Mouse (Mus musculus) embryonic facial prominence, embryonic 15.5 days (tissue): Measurements from ENCODE around the gene Ephb1. TPM values are rescaled to one million over a fixed set of nuclear protein-coding genes. Genes with fewer than 3 reads are reported as not detected.
A peak's percentile ranks its signal among the peaks of the same experiment; 100 is the strongest.

Experiments used
- ATAC-seq: fragments of 200-750 bp; cut with Nextera tagmentation; 2 replicates; pipeline ENCODE4 v1.8.0; 2017; ENCODE audit warnings: low read depth, moderate TSS enrichment; ENCODE audit not compliant: insufficient number of reproducible peaks, low FRiP score, low TSS enrichment
- H3K27ac ChIP-seq: fragments of 300-500 bp; sonication (generic); replicated peaks from 2 replicates; pipeline ENCODE4 v1.5.1; 2015; ENCODE audit warnings: mild to moderate bottlenecking, inconsistent platforms
- H3K27me3 ChIP-seq: fragments of 300-500 bp; sonication (generic); 2 replicates; pipeline ENCODE4 v1.6.1; 2015; ENCODE audit warnings: inconsistent platforms
- H3K36me3 ChIP-seq: fragments of 300-500 bp; sonication (generic); 2 replicates; pipeline ENCODE4 v1.6.1; 2015; ENCODE audit warnings: mild to moderate bottlenecking, inconsistent platforms
- H3K4me1 ChIP-seq: fragments of 300-500 bp; sonication (generic); 2 replicates; pipeline ENCODE4 v1.6.1; 2015; ENCODE audit warnings: inconsistent platforms
- H3K4me2 ChIP-seq: fragments of 300-500 bp; sonication (generic); replicated peaks from 2 replicates; pipeline ENCODE4 v1.6.1; 2015; ENCODE audit warnings: mild to moderate bottlenecking, inconsistent platforms
- H3K4me3 ChIP-seq: fragments of 300-500 bp; sonication (generic); replicated peaks from 2 replicates; pipeline ENCODE4 v1.5.1; 2015; ENCODE audit warnings: mild to moderate bottlenecking, inconsistent platforms
- H3K9ac ChIP-seq: fragments of 300-500 bp; sonication (generic); 2 replicates; pipeline ENCODE4 v1.6.1; 2015; ENCODE audit warnings: inconsistent platforms
- H3K9me3 ChIP-seq: fragments of 300-500 bp; sonication (generic); replicated peaks from 2 replicates; pipeline ENCODE4 v1.6.1; 2016; ENCODE audit warnings: inconsistent platforms
- WGBS: fragments of 180-500 bp; shearing (Covaris S2); methylation state at CpG from one replicate; pipeline ENCODE4 v1.1.7; 2015; 5-methylcytosine and 5-hydroxymethylcytosine counted together
- polyA plus RNA-seq: library from polyadenylated mRNA; unstranded; fragments of >200 nt; fragmentation: Nextera tagmentation; extraction: Ambion mirVana; gene quantifications from 2 replicates; pipeline ENCODE4 v1.2.1, GENCODE M21; 2015

Ephb1 gene
- polyA plus RNA-seq, 1 experiment from 2014 or later: 6.3 TPM

DNA sequence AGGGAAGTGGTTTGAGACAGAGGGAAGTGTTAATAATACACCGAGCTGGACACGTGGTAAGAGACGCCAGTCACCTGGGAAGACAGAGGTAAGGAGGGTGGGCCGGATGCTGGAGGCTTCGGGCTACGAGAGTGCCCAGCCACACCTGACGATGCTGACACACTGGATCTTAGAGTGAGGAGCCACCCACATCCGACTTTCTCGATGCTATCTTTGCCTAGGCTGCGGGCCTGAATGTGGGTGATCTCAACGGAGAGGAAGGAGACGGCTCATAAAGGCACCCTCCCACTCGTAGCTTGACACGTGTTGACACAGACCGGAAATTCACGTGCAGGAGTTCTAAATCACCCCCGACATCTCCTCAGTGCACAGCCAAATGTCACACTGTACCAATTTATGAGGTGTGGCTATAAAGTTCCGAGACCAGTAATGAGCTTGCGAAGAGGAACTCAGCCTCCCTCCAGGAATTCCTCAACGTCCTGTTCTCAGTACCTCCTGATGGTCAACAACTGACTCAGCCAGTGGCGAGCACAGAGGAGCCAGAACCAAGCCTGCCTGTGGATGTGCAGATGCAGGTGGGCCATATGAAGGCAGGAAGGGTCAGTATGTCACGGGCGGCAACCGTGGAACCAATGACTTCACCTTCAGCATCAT is 268.3 kb downstream of the Ephb1 start:
- Histone ChIP-seq H3K36me3 (no peaks in the 10 kb centered on the region), H3K4me2 (no peak overlapping the region), H3K4me3 (no peak overlapping the region), H3K4me1 (no peaks in the 10 kb centered on the region), H3K9me3 (no peaks in the 10 kb centered on the region), H3K27me3 (no peaks in the 10 kb centered on the region), H3K27ac (no peak overlapping the region), H3K9ac (no peak overlapping the region)
- 79% methylated on average over 24 of the region's 24 CpGs for WGBS
- ATAC-seq: no peak

DNA sequence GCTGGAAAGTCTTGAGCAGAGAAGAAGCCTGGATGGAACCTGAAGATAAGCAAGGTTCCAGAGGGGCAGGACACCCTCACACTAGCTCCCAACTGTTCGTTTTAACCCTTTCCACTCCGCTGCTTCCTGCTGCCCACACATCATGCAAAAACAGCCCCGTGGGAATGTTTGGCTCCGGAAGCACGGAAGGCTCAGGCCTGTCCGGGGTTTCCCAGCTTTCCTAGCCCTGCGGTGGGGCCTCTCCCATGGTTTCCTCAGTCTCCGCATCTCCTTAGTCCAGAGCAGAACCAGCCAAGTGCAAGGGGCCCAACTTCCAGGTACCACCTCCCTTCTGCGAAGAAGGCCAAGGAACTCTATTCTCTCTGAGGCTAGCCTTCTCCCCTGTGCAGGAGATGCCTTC is 269.0 kb downstream of the Ephb1 start:
- ATAC-seq: no peak
- H3K9me3 ChIP-seq: no peaks in the 10 kb centered on the region
- 90% methylated on average over 9 of the region's 9 CpGs for WGBS
- H3K4me3 ChIP-seq: no peak overlapping the region
- no peak overlapping the region for H3K4me2 ChIP-seq
- no peak overlapping the region for H3K9ac ChIP-seq
- no peak overlapping the region for H3K27ac ChIP-seq
- H3K27me3 ChIP-seq: no peaks in the 10 kb centered on the region
- no peaks in the 10 kb centered on the region for H3K36me3 ChIP-seq
- no peaks in the 10 kb centered on the region for H3K4me1 ChIP-seq

GRCm38 (mm10) chr9:102080934-102081333 is 273.6 kb downstream of the Ephb1 start:
- no peak overlapping the region for H3K9ac ChIP-seq
- ATAC-seq: no peak
- no peak overlapping the region for H3K27ac ChIP-seq
- no peaks in the 10 kb centered on the region for H3K4me1 ChIP-seq
- H3K4me2 ChIP-seq: no peak overlapping the region
- no peaks in the 10 kb centered on the region for H3K36me3 ChIP-seq
- WGBS: 75% methylated on average over 5 of the region's 5 CpGs
- no peaks in the 10 kb centered on the region for H3K9me3 ChIP-seq
- H3K27me3 ChIP-seq: no peaks in the 10 kb centered on the region
- no peak overlapping the region for H3K4me3 ChIP-seq

DNA sequence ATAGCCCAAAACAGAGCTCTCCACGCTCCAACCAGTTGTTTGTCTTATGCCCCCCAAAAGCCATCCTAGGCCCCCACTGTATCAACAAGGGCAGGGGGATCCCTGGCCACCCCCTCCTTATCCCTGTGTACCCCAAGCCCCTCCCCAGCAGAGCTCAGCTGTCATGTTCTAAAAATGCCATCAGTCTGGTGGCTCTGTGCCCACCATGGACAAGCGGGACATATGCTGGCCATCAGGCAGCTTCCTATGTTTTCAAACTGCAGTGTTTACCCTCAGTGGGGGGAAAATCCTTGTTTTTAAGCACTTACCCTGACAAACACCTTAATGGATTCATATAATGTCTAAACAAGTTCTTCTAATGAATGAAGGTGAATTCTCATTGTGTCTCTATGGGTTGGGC is 275.3 kb downstream of the Ephb1 start:
- WGBS: 87% methylated on average over 2 of the region's 2 CpGs

GRCm38 (mm10) chr9:102078238-102078637 is 276.3 kb downstream of the Ephb1 start:
- H3K36me3 ChIP-seq: no peaks in the 10 kb centered on the region
- H3K4me2 ChIP-seq: no peak overlapping the region
- ATAC-seq: no peak
- H3K9ac ChIP-seq: no peak overlapping the region
- H3K9me3 ChIP-seq: no peaks in the 10 kb centered on the region
- no peak overlapping the region for H3K27ac ChIP-seq
- no peak overlapping the region for H3K4me3 ChIP-seq
- H3K27me3 ChIP-seq: no peaks in the 10 kb centered on the region
- 87% methylated on average over 6 of the region's 6 CpGs for WGBS
- H3K4me1 ChIP-seq: no peaks in the 10 kb centered on the region

More for the DNA sequence above, 275.3 kb downstream of the Ephb1 start:
- Histone ChIP-seq H3K9ac (no peak overlapping the region), H3K27ac (no peak overlapping the region), H3K4me3 (no peak overlapping the region), H3K4me1 (no peaks in the 10 kb centered on the region), H3K4me2 (no peak overlapping the region), H3K9me3 (no peaks in the 10 kb centered on the region), H3K27me3 (no peaks in the 10 kb centered on the region), H3K36me3 (no peaks in the 10 kb centered on the region)
- ATAC-seq: peak; percentile 29; the same call in 1 of the 2 replicates

DNA sequence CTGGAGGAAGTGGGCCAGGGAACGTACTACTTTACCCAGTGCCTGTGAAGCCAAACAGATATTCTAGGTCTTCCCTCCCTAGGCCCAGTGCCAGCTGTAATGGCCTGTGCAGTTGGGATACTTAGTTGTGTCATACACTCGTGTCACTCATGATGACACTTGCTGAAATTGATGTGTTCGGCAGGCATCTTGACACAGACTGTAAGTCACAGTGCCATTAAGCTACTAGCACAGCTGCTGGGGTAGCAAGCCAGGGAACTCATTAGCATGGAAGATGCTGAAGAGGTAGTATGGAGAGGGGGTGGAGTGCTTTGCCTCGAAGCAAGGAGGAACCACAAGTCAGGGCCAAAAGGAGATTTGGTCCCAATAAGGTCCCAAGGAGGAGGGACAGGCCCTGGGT is 279.0 kb downstream of the Ephb1 start:
- Histone ChIP-seq H3K9me3 (no peaks in the 10 kb centered on the region), H3K27me3 (no peaks in the 10 kb centered on the region), H3K27ac (no peak overlapping the region), H3K36me3 (no peaks in the 10 kb centered on the region), H3K4me2 (no peak overlapping the region), H3K4me1 (no peaks in the 10 kb centered on the region), H3K9ac (no peak overlapping the region), H3K4me3 (no peak overlapping the region)
- ATAC-seq: no peak
- WGBS: 66% methylated on average over 4 of the region's 4 CpGs

GRCm38 (mm10) chr9:102073404-102073803 is 281.1 kb downstream of the Ephb1 start:
- Histone ChIP-seq H3K27ac (no peak overlapping the region), H3K4me1 (no peaks in the 10 kb centered on the region), H3K36me3 (no peaks in the 10 kb centered on the region), H3K4me3 (no peak overlapping the region), H3K4me2 (no peak overlapping the region), H3K27me3 (no peaks in the 10 kb centered on the region), H3K9ac (no peak overlapping the region), H3K9me3 (no peaks in the 10 kb centered on the region)
- no peak for ATAC-seq
- 87% methylated on average over 5 of the region's 5 CpGs for WGBS

GRCm38 (mm10) chr9:102069151-102069882 is 285.2 kb downstream of the Ephb1 start:
- no peak overlapping the region for H3K9ac ChIP-seq
- no peaks in the 10 kb centered on the region for H3K9me3 ChIP-seq
- no peak overlapping the region for H3K4me2 ChIP-seq
- ATAC-seq: no peak
- no peak overlapping the region for H3K4me3 ChIP-seq
- no peaks in the 10 kb centered on the region for H3K27me3 ChIP-seq
- H3K27ac ChIP-seq: no peak overlapping the region
- H3K4me1 ChIP-seq: no peaks in the 10 kb centered on the region
- 62% methylated on average over 3 of the region's 3 CpGs for WGBS
- no peaks in the 10 kb centered on the region for H3K36me3 ChIP-seq

DNA sequence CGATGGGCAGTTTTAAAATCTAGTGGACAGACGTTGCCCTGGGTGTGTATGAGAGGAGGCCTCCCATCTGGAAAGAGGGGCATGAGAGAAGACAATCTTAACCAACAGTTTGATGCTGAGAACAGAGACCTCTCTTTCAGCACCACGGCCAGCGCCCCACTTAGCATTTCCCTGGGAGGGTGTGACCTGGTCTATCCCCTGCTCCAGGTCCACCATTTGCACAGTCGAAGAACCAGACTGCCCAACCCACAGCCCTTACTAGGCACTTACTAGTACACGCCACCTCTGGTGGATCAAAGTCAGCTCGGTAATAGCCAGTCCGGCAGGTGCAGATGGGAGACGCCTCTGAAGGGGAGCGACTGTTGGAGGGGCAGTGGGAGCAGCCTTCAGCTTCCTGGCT is 287.9 kb downstream of the Ephb1 start:
- Histone ChIP-seq H3K4me1 (no peaks in the 10 kb centered on the region), H3K27me3 (no peaks in the 10 kb centered on the region), H3K4me3 (no peak overlapping the region), H3K9me3 (no peaks in the 10 kb centered on the region), H3K27ac (no peak overlapping the region), H3K9ac (no peak overlapping the region), H3K4me2 (no peak overlapping the region), H3K36me3 (no peaks in the 10 kb centered on the region)
- 66% methylated on average over 10 of the region's 10 CpGs for WGBS
- ATAC-seq: no peak

GRCm38 (mm10) chr9:102045886-102046285 is 308.6 kb downstream of the Ephb1 start:
- WGBS: 24% methylated on average over 2 of the region's 2 CpGs
- Histone ChIP-seq H3K27ac (no peak overlapping the region), H3K36me3 (no peaks in the 10 kb centered on the region), H3K4me1 (no peaks in the 10 kb centered on the region), H3K27me3 (no peaks in the 10 kb centered on the region), H3K4me2 (no peak overlapping the region), H3K9ac (no peak overlapping the region), H3K4me3 (no peak overlapping the region), H3K9me3 (no peaks in the 10 kb centered on the region)
- ATAC-seq: no peak

- Histone ChIP-seq H3K4me3 (no peak overlapping the region), H3K4me1 (no peaks in the 10 kb centered on the region), H3K9me3 (no peaks in the 10 kb centered on the region), H3K9ac (no peak overlapping the region), H3K27me3 (no peaks in the 10 kb centered on the region), H3K4me2 (no peak overlapping the region), H3K27ac (no peak overlapping the region), H3K36me3 (no peaks in the 10 kb centered on the region)
- no peak for ATAC-seq
- 30% methylated on average over 8 of the region's 8 CpGs for WGBS
These were observed 309.2 kb downstream of the Ephb1 start for GRCm38 (mm10) chr9:102045111-102045861.
